Mouse (Mus musculus) c-Kit-positive CD71-positive TER-119-positive erythroid progenitor cells, embryonic 14.5 days (primary cell): ENCODE measurements at regions not wholly inside any gene's neighbourhood (a gene's known extent, or its start where the extent isn't known, plus 50 kb on each side); places are given as distances from the start of the nearest gene placed in this dataset.

Experiments
- DNase-seq: peaks from one replicate; pipeline ENCODE4 v3.0.0-alpha.2; 2013; ENCODE audit warnings: low spot score

GRCm38 (mm10) chr3:125155319-125155718, 248.6 kb upstream of the Ndst4 start:
- DNase-seq: no peak

- no peak for DNase-seq
Measured at GRCm38 (mm10) chr3:125159763-125160162, 244.1 kb upstream of the Ndst4 start.

GRCm38 (mm10) chr3:125190571-125190970, 213.3 kb upstream of the Ndst4 start:
- no peak for DNase-seq

- DNase-seq: no peak
Measured at GRCm38 (mm10) chr3:125220913-125221312, 183.0 kb upstream of the Ndst4 start.

GRCm38 (mm10) chr3:125251124-125251523, 152.8 kb upstream of the Ndst4 start:
- no peak for DNase-seq

GRCm38 (mm10) chr3:125260909-125261308, 143.0 kb upstream of the Ndst4 start:
- DNase-seq: no peak

- peak; percentile 83 for DNase-seq
Measured at GRCm38 (mm10) chr3:125270695-125271094, 133.2 kb upstream of the Ndst4 start.

- DNase-seq: no peak
Measured at GRCm38 (mm10) chr3:125271215-125271614, 132.7 kb upstream of the Ndst4 start.

GRCm38 (mm10) chr3:125278605-125279004, 125.3 kb upstream of the Ndst4 start:
- DNase-seq: peak; percentile 16

GRCm38 (mm10) chr3:125279007-125279406, 124.9 kb upstream of the Ndst4 start:
- no peak for DNase-seq

- DNase-seq: peak; percentile 59
Measured at GRCm38 (mm10) chr3:125279610-125280009, 124.3 kb upstream of the Ndst4 start.

GRCm38 (mm10) chr3:125288598-125288997, 115.3 kb upstream of the Ndst4 start:
- DNase-seq: no peak

GRCm38 (mm10) chr3:125289355-125289933, 114.4 kb upstream of the Ndst4 start:
- DNase-seq: no peak

GRCm38 (mm10) chr3:125306675-125307074, 97.2 kb upstream of the Ndst4 start:
- DNase-seq: peak; percentile 4

- DNase-seq: no peak
Measured at GRCm38 (mm10) chr3:125327079-125327478, 76.8 kb upstream of the Ndst4 start.

- DNase-seq: no peak
Measured at GRCm38 (mm10) chr3:125337423-125337822, 66.5 kb upstream of the Ndst4 start.

GRCm38 (mm10) chr3:125338178-125338692, 65.6 kb upstream of the Ndst4 start:
- no peak for DNase-seq
